Mouse (Mus musculus) olfactory bulb, adult 2 months (tissue): ENCODE data around the gene Myt1. TPM values are rescaled to one million over a fixed set of nuclear protein-coding genes. Genes with fewer than 3 reads are reported as not detected.

Experiments used
- H3K27ac ChIP-seq: fragments of 200-500 bp; 2 replicates; pipeline ENCODE4 v1.5.1; 2012; ENCODE audit warnings: low read depth, low read length; ENCODE audit not compliant: insufficient read depth
- H3K4me1 ChIP-seq: fragments of 200-500 bp; 2 replicates; pipeline ENCODE4 v1.6.1; 2012; ENCODE audit warnings: low read length; ENCODE audit not compliant: control insufficient read depth, insufficient read depth
- H3K4me3 ChIP-seq: fragments of 200-500 bp; 2 replicates; pipeline ENCODE4 v1.5.1; 2012; ENCODE audit warnings: mild to moderate bottlenecking, low read depth, low read length, moderate library complexity; ENCODE audit not compliant: insufficient read depth
- CTCF ChIP-seq: fragments of 200-500 bp; IDR thresholded peaks from 2 replicates; pipeline ENCODE4 v1.5.1; 2012; ENCODE audit warnings: low read depth, mild to moderate bottlenecking, low read length, moderate library complexity; ENCODE audit not compliant: insufficient read depth
- POLR2A ChIP-seq: fragments of 200-500 bp; IDR thresholded peaks from 2 replicates; pipeline ENCODE4 v1.6.1; 2012; ENCODE audit warnings: mild to moderate bottlenecking, low read depth, low read length, moderate library complexity; ENCODE audit not compliant: insufficient read depth
- WGBS: fragments of 180-500 bp; shearing (Covaris S2); methylation state at CpG from one replicate; pipeline ENCODE4 v1.1.7; 2018; 5-methylcytosine and 5-hydroxymethylcytosine counted together
- polyA plus RNA-seq: library from polyadenylated mRNA; stranded (reverse); fragments of >200 nt; gene quantifications from 2 replicates; pipeline ENCODE4 v1.2.4, GENCODE M21; 2012; ENCODE audit warnings: low replicate concordance; ENCODE audit not compliant: missing spikeins, insufficient read depth, insufficient read length

Myt1 gene
- not detected in 2 replicates for polyA plus RNA-seq

DNA sequence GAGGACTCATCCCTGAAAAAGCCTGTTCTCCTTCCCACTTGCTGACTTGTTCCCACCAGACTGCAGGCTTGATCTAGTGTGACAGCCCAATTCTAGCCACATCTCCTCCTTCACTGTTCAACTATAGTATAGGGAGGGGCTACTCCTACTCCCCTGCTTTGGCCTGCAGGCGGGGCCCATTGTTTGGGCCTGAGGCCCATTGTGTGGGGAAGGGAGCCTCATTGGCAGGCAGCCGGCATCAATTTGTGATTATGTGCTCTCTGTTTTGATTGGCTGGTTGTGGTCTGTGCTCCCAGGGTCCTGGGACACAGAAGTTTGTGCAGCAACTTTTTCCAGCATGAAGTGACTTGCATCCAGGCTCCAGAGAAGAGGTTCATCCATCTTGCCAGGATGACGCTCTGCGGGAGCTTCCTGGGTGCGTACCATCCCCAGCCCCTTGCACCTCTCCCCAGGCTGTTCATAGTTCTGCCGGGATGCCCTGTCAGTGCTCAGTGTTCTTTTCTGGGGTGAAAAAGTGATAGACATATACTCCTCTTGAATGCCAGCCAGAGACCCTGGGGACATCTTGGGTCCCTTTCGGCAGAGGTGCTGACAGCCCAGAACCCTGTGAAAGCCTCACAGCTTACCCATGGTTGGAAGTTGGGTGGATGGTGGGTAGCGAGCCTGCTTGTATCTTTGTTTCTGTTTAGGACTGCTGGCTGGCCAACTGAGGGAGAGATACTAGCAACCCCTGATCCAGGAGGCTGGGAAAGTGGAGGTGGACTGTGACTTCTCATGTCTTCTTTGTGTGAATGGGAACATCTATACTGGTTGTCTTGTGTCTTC is at the start of gene Myt1:
Myt1 (plus strand) TSS at position 327 of the 825 bp plus-strand sequence.
- Histone ChIP-seq H3K27ac (no peak within 1 kb of the TSS; the same call in 1 of the 2 replicates), H3K4me1 (peaks cover 18% of the 10 kb centered on the region), H3K4me3 (no peak within 1 kb of the TSS)
- 57% methylated on average over 8 of the region's 8 CpGs for WGBS
- TF ChIP-seq POLR2A, result no peak
- 0 out of 2 replicates have a peak, but pooled peaks have one; percentile 8 for TF ChIP-seq CTCF

- WGBS, result 74% methylated on average over 1 of the region's 1 CpGs
- Histone ChIP-seq H3K27ac (peak overlapping the region; percentile 20; the same call in 1 of the 2 replicates), H3K4me3 (no peak overlapping the region), H3K4me1 (peaks cover 7% of the 10 kb centered on the region; the same call in 1 of the 2 replicates)
- TF ChIP-seq CTCF (no peak), POLR2A (no peak)
These were observed 49.4 kb upstream of the Myt1 start for GRCm38 (mm10) chr2:181713749-181714148.

GRCm38 (mm10) chr2:181714903-181715326 is 48.2 kb upstream of the Myt1 start, which contains the start of gene Oprl1:
Gene Oprl1, plus strand, starts transcription at chr2:181715016.
- Histone ChIP-seq H3K4me3 (peak within 1 kb of the TSS; percentile 59), H3K4me1 (peaks cover 7% of the 10 kb centered on the region; the same call in 1 of the 2 replicates), H3K27ac (peak within 1 kb of the TSS; percentile 49)
- WGBS, result 5% methylated on average over 7 of the region's 7 CpGs
- TF ChIP-seq CTCF (no peak), POLR2A (no peak)

DNA sequence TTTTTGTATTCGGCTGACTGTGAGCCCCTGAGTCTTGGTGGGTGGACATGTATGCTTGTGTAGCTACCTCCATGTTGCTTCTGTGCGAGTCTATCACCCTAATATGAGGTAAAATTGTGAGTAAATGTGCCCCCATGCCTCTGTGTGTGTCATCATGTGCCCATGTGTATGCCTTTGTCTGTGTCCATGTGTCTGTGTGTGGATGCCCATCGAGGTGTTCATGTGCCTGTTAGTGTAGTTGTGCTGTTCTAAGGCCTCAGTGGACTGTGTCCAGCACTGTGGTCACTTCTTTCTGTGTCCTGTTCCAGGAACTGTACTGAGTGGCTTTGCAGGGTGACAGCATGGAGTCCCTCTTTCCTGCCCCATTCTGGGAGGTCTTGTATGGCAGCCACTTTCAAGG is 47.8 kb upstream of the Myt1 start:
- peaks cover 7% of the 10 kb centered on the region; the same call in 1 of the 2 replicates for H3K4me1 ChIP-seq
- 32% methylated on average over 3 of the region's 3 CpGs for WGBS
- peak overlapping the region; percentile 59 for H3K4me3 ChIP-seq
- peak overlapping the region; percentile 49; the same call in 1 of the 2 replicates for H3K27ac ChIP-seq
- TF ChIP-seq POLR2A (no peak), CTCF (no peak)

DNA sequence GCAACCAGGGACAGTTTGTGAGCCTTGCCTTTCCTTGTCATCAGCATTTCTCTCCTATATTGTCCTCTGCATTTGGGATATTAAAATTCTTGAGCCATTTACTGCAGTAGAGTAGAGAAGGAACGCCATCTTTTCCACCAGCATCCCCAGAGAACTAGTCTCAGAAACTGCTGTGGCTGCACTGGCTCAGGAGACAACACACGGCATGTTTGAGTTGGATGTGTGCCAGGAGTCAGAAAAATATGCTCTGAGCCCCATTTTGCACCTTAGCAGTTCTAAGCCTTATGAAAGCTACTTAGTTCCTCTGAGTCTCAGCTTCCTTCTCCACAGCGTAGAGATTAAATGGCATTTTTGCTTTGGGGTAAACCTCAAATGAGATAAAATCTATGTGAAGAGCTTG is 46.1 kb upstream of the Myt1 start:
- no peak overlapping the region for H3K27ac ChIP-seq
- no peak overlapping the region for H3K4me3 ChIP-seq
- WGBS, result 41% methylated on average over 3 of the region's 3 CpGs
- TF ChIP-seq POLR2A, result no peak
- TF ChIP-seq CTCF, result no peak
- H3K4me1 ChIP-seq, result peaks cover 7% of the 10 kb centered on the region; the same call in 1 of the 2 replicates

GRCm38 (mm10) chr2:181720061-181720460 is 43.1 kb upstream of the Myt1 start:
- H3K27ac ChIP-seq, result no peak overlapping the region
- peaks cover 5% of the 10 kb centered on the region; the same call in 1 of the 2 replicates for H3K4me1 ChIP-seq
- H3K4me3 ChIP-seq, result no peak overlapping the region
- WGBS, result 26% methylated on average over 3 of the region's 3 CpGs
- TF ChIP-seq CTCF (no peak), POLR2A (no peak)

DNA sequence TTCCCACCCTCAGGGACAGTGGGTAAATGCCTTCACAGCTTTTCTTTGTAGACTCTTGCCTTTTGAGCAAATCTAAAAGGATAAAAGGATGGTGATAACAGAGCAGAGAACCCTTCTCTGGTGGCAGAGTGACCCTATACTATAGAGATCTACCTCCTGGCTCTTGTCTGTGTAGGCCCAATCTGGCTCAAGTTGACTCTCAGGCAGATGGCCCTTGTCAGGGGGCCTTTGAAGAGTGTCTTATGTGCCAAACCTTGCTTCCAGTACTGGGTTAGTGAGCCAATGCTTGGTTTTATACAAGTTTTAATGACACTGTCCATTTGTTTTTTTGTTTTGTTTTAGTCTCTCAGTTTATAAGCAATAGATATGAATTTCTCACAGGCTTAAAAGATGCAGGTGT is 41.9 kb upstream of the Myt1 start:
- Histone ChIP-seq H3K27ac (no peak overlapping the region), H3K4me1 (no peaks in the 10 kb centered on the region), H3K4me3 (no peak overlapping the region)
- TF ChIP-seq CTCF, result no peak
- TF ChIP-seq POLR2A, result no peak

GRCm38 (mm10) chr2:181722213-181722612 is 40.9 kb upstream of the Myt1 start:
- 23% methylated on average over 3 of the region's 3 CpGs for WGBS
- H3K4me1 ChIP-seq, result no peaks in the 10 kb centered on the region
- no peak overlapping the region for H3K4me3 ChIP-seq
- no peak overlapping the region for H3K27ac ChIP-seq
- TF ChIP-seq POLR2A, result no peak
- peak; percentile 47; the same call in 1 of the 2 replicates for TF ChIP-seq CTCF

GRCm38 (mm10) chr2:181727659-181728262 is 35.4 kb upstream of the Myt1 start:
- TF ChIP-seq POLR2A (no peak), CTCF (no peak)
- WGBS, result 42% methylated on average over 9 of the region's 9 CpGs
- H3K4me3 ChIP-seq, result no peak overlapping the region
- H3K27ac ChIP-seq, result no peak overlapping the region
- H3K4me1 ChIP-seq, result no peaks in the 10 kb centered on the region
